Mouse (Mus musculus): ENCODE data around the gene Alg5. TPM values are rescaled to one million over a fixed set of nuclear protein-coding genes. Genes with fewer than 3 reads are reported as not detected.

Alg5 gene
- polyA plus RNA-seq, 1 experiment from 2014 or later = 43.1 TPM

Other genes with a start within 250 kb of the Alg5 start
- 97.1 and 103 TPM in 2 replicates for gene Supt20, start 42.7 kb upstream of the Alg5 start, polyA plus RNA-seq (2015; fragmentation: Nextera tagmentation; extraction: Ambion mirVana)
- 0.43 TPM in 1 of 2 replicates, not detected in the other for gene Gm21958, start 21.2 kb upstream of the Alg5 start, polyA plus RNA-seq (2015; fragmentation: Nextera tagmentation; extraction: Ambion mirVana)
- 80.9 and 87.2 TPM in 2 replicates for gene Exosc8, start 146 bp upstream of the Alg5 start, polyA plus RNA-seq (2015; fragmentation: Nextera tagmentation; extraction: Ambion mirVana)
- gene Smad9, start 20.0 kb downstream of the Alg5 start, polyA plus RNA-seq (2015; fragmentation: Nextera tagmentation; extraction: Ambion mirVana) = 0.15 and 0.17 TPM in 2 replicates
- 29.7 and 40.0 TPM in 2 replicates for gene Rfxap, start 72.3 kb downstream of the Alg5 start, polyA plus RNA-seq (2015; fragmentation: Nextera tagmentation; extraction: Ambion mirVana)
- gene Sertm1, start 180.3 kb downstream of the Alg5 start, polyA plus RNA-seq (2015; fragmentation: Nextera tagmentation; extraction: Ambion mirVana) = 0.54 and 0.81 TPM in 2 replicates

All from midbrain, embryonic 13.5 days (tissue).